14 mouse cellular contexts compared by ENCODE assay signal in genomic region chr14:122224501-122224928, GRCm38 (mm10). TPM values are rescaled to one million over a fixed set of nuclear protein-coding genes. Genes with fewer than 3 reads are reported as not detected.
DNase-seq lines count a peak whose midpoint lies in the region; ATAC-seq lines count a peak whose summit lies in the region.
"Had no signal": no experiment of that assay in that cellular context is flagged by ENCODE, and none has a peak within 500 bp of the region (broad histone marks: within the 10 kb centered on the region; RNA-seq: fewer than 3 reads in every experiment).

No protein-coding gene starts in this region.

- DNase-seq in brain, adult 2 months (ENCODE audit: low read depth, low spot score) = peak; percentile 75
- DNase-seq in cerebellum, adult 18-20 months = peak; percentile 67 to 70
- peak; percentile 31 for DNase-seq in embryo, embryonic 9.5 days (ENCODE audit: extremely low spot score)
- DNase-seq in midbrain, embryonic 11.5 days (ENCODE audit: low spot score, missing footprints) = peak; percentile 87
- DNase-seq in left cerebral cortex, postnatal 14 days (ENCODE audit: low spot score in 2 of 2) = no peak
- no peak for DNase-seq in heart, postnatal 25 days (ENCODE audit: low spot score)
- DNase-seq in testis, postnatal 14 days (ENCODE audit: low spot score) = no peak
- DNase-seq: adrenal gland, postnatal 25 days; gastrocnemius, postnatal 10 days; kidney, postnatal 4 days; right cerebral cortex, adult 18-20 months had no signal

- H3K4me1 ChIP-seq in midbrain, embryonic 11.5 days (ENCODE audit: control insufficient read depth, insufficient read depth, low read length) = peaks cover 30% of the 10 kb centered on the region

- no peak overlapping the region for H3K27ac ChIP-seq in midbrain, embryonic 11.5 days (ENCODE audit: low read depth, low read length)
- H3K27ac ChIP-seq: liver, embryonic 14.5 days had no signal

- intact Hi-C loops in left cerebral cortex, postnatal 14 days (cut with DNase I) = no loop called here
- intact Hi-C loops in heart, postnatal 25 days (cut with DNase I) = loop anchor here (10.0 kb wide), 2 partner anchors 420 to 1090 kb away; no protein-coding TSS in a partner anchor

- H3K4me2 ChIP-seq in midbrain, embryonic 11.5 days = no peak overlapping the region

- 31% methylated on average over 8 of the region's 8 CpGs for WGBS in midbrain, embryonic 11.5 days

- H3K9ac ChIP-seq in midbrain, embryonic 11.5 days (ENCODE audit: low read length) = no peak overlapping the region
- H3K9ac ChIP-seq: heart, embryonic 12.5 days; liver, embryonic 14.5 days had no signal

- no peaks in the 10 kb centered on the region for H3K36me3 ChIP-seq in midbrain, embryonic 11.5 days (ENCODE audit: control insufficient read depth, insufficient read depth, low read length)

- no peaks in the 10 kb centered on the region for H3K9me3 ChIP-seq in midbrain, embryonic 11.5 days (ENCODE audit: control insufficient read depth, low read length)

- no peak for ATAC-seq in midbrain, embryonic 11.5 days (ENCODE audit: low FRiP score)

- H3K27me3 ChIP-seq in midbrain, embryonic 11.5 days (ENCODE audit: control insufficient read depth, insufficient read depth, low read length) = peaks cover 34% of the 10 kb centered on the region
- H3K27me3 ChIP-seq: Patski had no signal

- H3K4me3 ChIP-seq in midbrain, embryonic 11.5 days (ENCODE audit: low read depth, low read length) = no peak overlapping the region
- H3K4me3 ChIP-seq: heart, embryonic 12.5 days had no signal

RNA-seq across cellular contexts. Expression of gene Clybl, which starts 43.0 kb away (rescaled TPM):
- polyA plus RNA-seq in midbrain, embryonic 11.5 days (2014; fragmentation: Nextera tagmentation; extraction: Ambion mirVana) = 27.6 and 31.5 TPM in 2 replicates
- 10 to 100 TPM; 17.9 to 23.4 TPM for total RNA-seq in left cerebral cortex, postnatal 14 days (2021)
- 100 to 1,000 TPM; 113 to 123 TPM for total RNA-seq in heart, postnatal 25 days (2021)

Comparison
In these comparisons a context has a peak if more than half of its experiments do, and no peak if none do; other contexts are left out.
1. DNase-seq: peak in brain, adult 2 months (single experiment), cerebellum, adult 18-20 months (2 of 2), embryo, embryonic 9.5 days (single experiment) and midbrain, embryonic 11.5 days (single experiment); none in left cerebral cortex, postnatal 14 days (0 of 2), heart, postnatal 25 days (single experiment) and testis, postnatal 14 days (single experiment).
2. RNA of gene Clybl, which starts 43.0 kb away (total RNA-seq): 113 to 123 TPM in heart, postnatal 25 days; 17.9 to 23.4 TPM in left cerebral cortex, postnatal 14 days; every median in the first group is over 4 times any median in the second.